Mouse (Mus musculus) midbrain, embryonic 13.5 days (tissue): ENCODE data around the gene Npas2. TPM values are rescaled to one million over a fixed set of nuclear protein-coding genes. Genes with fewer than 3 reads are reported as not detected.

Experiments
- ATAC-seq: fragments of 200-750 bp; cut with Nextera tagmentation; 2 replicates; pipeline ENCODE4 v1.8.0; 2017; ENCODE audit warnings: mild to moderate bottlenecking, moderate TSS enrichment, moderate library complexity
- H3K27ac ChIP-seq: fragments of 300-500 bp; sonication (generic); 2 replicates; pipeline ENCODE4 v1.5.1; 2015; ENCODE audit warnings: inconsistent platforms, mild to moderate bottlenecking, moderate library complexity
- H3K27me3 ChIP-seq: fragments of 300-500 bp; sonication (generic); 2 replicates; pipeline ENCODE4 v1.6.1; 2015; ENCODE audit warnings: mild to moderate bottlenecking, inconsistent platforms
- H3K36me3 ChIP-seq: fragments of 300-500 bp; sonication (generic); 2 replicates; pipeline ENCODE4 v1.6.1; 2015; ENCODE audit warnings: mild to moderate bottlenecking, inconsistent platforms
- H3K4me1 ChIP-seq: fragments of 300-500 bp; sonication (generic); replicated peaks from 2 replicates; pipeline ENCODE4 v1.6.1; 2015; ENCODE audit warnings: inconsistent platforms
- H3K4me2 ChIP-seq: fragments of 300-500 bp; sonication (generic); replicated peaks from 2 replicates; pipeline ENCODE4 v1.6.1; 2015; ENCODE audit warnings: moderate library complexity, mild to moderate bottlenecking, inconsistent platforms
- H3K4me3 ChIP-seq: fragments of 300-500 bp; sonication (generic); replicated peaks from 2 replicates; pipeline ENCODE4 v1.5.1; 2015; ENCODE audit warnings: mild to moderate bottlenecking, inconsistent platforms
- H3K9ac ChIP-seq: fragments of 300-500 bp; sonication (generic); replicated peaks from 2 replicates; pipeline ENCODE4 v1.6.1; 2015; ENCODE audit warnings: mild to moderate bottlenecking, inconsistent platforms
- H3K9me3 ChIP-seq: fragments of 300-500 bp; sonication (generic); 2 replicates; pipeline ENCODE4 v1.6.1; 2016; ENCODE audit warnings: mild to moderate bottlenecking, inconsistent platforms
- WGBS: fragments of 180-500 bp; shearing (Covaris S2); methylation state at CpG from one replicate; pipeline ENCODE4 v1.1.7; 2015; 5-methylcytosine and 5-hydroxymethylcytosine counted together
- polyA plus RNA-seq: library from polyadenylated mRNA; unstranded; fragments of >200 nt; fragmentation: Nextera tagmentation; extraction: Ambion mirVana; gene quantifications from 2 replicates; pipeline ENCODE4 v1.2.1, GENCODE M21; 2015

Gene Npas2
- polyA plus RNA-seq, 1 experiment from 2014 or later = 0.46 TPM

DNA sequence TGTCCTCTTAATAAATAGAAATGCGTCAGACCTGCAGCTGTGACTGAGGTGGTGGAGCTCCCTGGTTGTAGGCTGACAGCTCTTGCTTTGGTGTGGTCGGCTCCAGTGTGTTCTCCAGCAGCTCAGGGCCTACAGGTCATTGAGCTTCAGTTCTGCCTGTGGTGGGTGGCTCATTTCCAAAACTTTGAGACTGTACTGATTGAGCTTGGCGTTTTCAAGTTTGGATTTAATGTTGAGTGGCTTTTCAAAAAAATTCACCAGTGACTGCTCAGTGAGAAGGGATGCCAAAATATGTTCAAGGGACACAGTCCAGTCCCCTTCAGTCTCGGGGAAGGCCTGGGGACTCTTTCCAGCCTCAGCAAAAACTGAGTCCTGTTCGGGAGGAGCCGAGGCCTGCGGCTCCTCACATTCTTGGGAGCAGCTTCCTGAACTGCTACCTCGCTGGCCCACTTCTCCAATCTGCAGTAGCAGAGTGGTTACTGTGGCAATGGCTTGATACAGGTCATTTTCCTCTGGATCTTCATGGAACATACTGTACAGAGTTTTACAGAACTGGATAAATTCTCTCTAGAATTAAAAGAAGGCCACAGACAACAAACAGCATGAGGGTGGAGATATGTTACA is 178.8 kb downstream of the Npas2 start:
- Histone ChIP-seq H3K9ac (no peak overlapping the region), H3K36me3 (peaks cover 66% of the 10 kb centered on the region), H3K4me1 (peaks cover 14% of the 10 kb centered on the region), H3K9me3 (no peaks in the 10 kb centered on the region), H3K4me2 (no peak overlapping the region), H3K4me3 (no peak overlapping the region), H3K27ac (no peak overlapping the region), H3K27me3 (no peaks in the 10 kb centered on the region)
- ATAC-seq = no peak
- WGBS = 86% methylated on average over 8 of the region's 8 CpGs

- no peak overlapping the region for H3K27ac ChIP-seq
- no peak overlapping the region for H3K9ac ChIP-seq
- no peak overlapping the region for H3K4me3 ChIP-seq
- H3K27me3 ChIP-seq = no peaks in the 10 kb centered on the region
- no peak overlapping the region for H3K4me2 ChIP-seq
- peaks cover 14% of the 10 kb centered on the region for H3K4me1 ChIP-seq
- ATAC-seq = no peak
- peaks cover 68% of the 10 kb centered on the region for H3K36me3 ChIP-seq
- WGBS = 71% methylated on average over 4 of the region's 4 CpGs
- no peaks in the 10 kb centered on the region for H3K9me3 ChIP-seq
These were observed 179.8 kb downstream of the Npas2 start for GRCm38 (mm10) chr1:39373378-39373777.

DNA sequence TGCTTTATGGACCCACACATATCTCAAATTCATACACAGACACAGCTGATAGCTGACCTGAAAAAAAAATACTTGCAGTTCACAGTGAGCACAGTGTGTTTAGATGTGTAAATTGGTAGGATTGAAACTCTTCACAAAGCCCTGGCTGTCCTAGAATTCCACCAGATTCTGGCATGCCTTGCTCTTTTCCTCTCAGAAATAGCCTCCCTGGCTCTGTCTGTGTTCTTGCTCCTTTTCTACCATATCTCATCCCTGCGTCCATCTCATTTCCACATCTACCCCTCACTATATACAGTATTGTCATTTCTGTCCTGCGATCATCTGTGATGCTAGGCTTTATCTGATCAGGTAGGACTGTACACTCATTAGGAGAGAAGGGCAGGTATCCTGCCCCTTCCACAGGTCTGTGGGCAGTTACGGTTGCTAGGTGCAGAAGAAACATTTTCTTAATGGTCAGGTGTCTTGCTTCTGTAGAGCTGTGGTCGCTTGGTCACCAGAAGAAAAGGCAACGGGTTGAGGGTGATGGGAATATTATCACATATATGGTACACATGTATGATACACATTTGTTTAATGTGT is 180.8 kb downstream of the Npas2 start:
- no peak overlapping the region for H3K4me3 ChIP-seq
- no peak overlapping the region for H3K9ac ChIP-seq
- no peaks in the 10 kb centered on the region for H3K9me3 ChIP-seq
- WGBS = 88% methylated on average over 5 of the region's 5 CpGs
- no peak overlapping the region for H3K4me2 ChIP-seq
- no peaks in the 10 kb centered on the region for H3K27me3 ChIP-seq
- peaks cover 6% of the 10 kb centered on the region for H3K4me1 ChIP-seq
- H3K27ac ChIP-seq = no peak overlapping the region; the same call in 1 of the 2 replicates
- no peak for ATAC-seq
- peaks cover 68% of the 10 kb centered on the region for H3K36me3 ChIP-seq

GRCm38 (mm10) chr1:39376121-39376520 is 182.6 kb downstream of the Npas2 start:
- Histone ChIP-seq H3K4me1 (no peaks in the 10 kb centered on the region), H3K4me2 (no peak overlapping the region), H3K4me3 (no peak overlapping the region), H3K27ac (no peak overlapping the region), H3K27me3 (no peaks in the 10 kb centered on the region), H3K9me3 (no peaks in the 10 kb centered on the region), H3K36me3 (peaks cover 55% of the 10 kb centered on the region), H3K9ac (no peak overlapping the region)
- no peak for ATAC-seq
- WGBS = 89% methylated on average over 7 of the region's 7 CpGs

GRCm38 (mm10) chr1:39376726-39377240 is 183.3 kb downstream of the Npas2 start:
- Histone ChIP-seq H3K4me3 (no peak overlapping the region), H3K4me2 (no peak overlapping the region), H3K27me3 (no peaks in the 10 kb centered on the region), H3K9ac (no peak overlapping the region), H3K4me1 (no peaks in the 10 kb centered on the region), H3K9me3 (no peaks in the 10 kb centered on the region), H3K36me3 (peaks cover 51% of the 10 kb centered on the region), H3K27ac (no peak overlapping the region)
- no peak for ATAC-seq
- 94% methylated on average over 9 of the region's 9 CpGs for WGBS

- no peak for ATAC-seq
- Histone ChIP-seq H3K9me3 (no peaks in the 10 kb centered on the region), H3K36me3 (peaks cover 34% of the 10 kb centered on the region), H3K4me2 (no peak overlapping the region), H3K4me3 (no peak overlapping the region), H3K27ac (no peak overlapping the region), H3K27me3 (no peaks in the 10 kb centered on the region), H3K9ac (no peak overlapping the region), H3K4me1 (no peaks in the 10 kb centered on the region)
- 31% methylated on average over 1 of the region's 1 CpGs for WGBS
These were observed 185.0 kb downstream of the Npas2 start for GRCm38 (mm10) chr1:39378540-39378939.

DNA sequence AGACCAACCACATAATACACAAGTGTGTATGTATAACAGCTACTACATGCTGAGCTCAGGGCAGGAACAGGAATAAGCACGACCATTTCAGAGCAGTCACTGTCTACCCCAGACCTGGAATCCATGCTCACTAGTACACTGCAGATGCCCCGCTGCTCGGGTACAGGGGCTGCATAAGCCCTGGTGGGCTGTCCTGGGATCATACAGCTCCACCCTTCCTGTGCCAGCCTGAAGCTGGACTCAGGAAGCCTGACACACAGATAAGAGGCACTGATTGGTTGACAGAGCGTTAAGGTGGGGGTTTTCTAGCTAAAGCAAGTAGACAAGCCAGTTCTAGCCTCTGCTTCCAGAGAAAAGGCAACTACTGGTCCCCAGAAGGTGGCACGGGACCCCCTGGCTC is 185.5 kb downstream of the Npas2 start:
- no peak for ATAC-seq
- H3K9me3 ChIP-seq = no peaks in the 10 kb centered on the region
- H3K36me3 ChIP-seq = peaks cover 30% of the 10 kb centered on the region
- H3K27ac ChIP-seq = no peak overlapping the region
- no peaks in the 10 kb centered on the region for H3K27me3 ChIP-seq
- H3K4me3 ChIP-seq = no peak overlapping the region
- no peak overlapping the region for H3K9ac ChIP-seq
- no peaks in the 10 kb centered on the region for H3K4me1 ChIP-seq
- H3K4me2 ChIP-seq = no peak overlapping the region
- WGBS = 77% methylated on average over 5 of the region's 5 CpGs

DNA sequence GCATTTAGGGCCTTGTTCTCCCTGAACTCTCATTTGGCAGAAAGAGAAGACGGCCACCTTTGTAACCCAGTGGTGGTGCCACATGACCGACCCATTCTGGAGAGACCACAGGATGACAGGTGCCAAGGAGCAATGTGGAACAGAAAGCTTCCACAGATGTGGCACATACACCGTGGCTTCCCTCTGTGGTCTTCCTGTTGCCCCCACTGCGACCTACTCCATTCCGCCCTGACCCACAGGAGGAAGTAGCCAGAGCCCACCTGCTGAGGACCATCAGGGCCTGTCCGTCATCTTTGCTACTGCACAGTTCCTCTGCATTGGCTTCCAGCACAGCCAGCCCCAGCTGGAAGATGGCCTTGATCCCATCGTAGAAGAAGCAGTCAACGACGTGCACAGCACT is 187.5 kb downstream of the Npas2 start:
- Histone ChIP-seq H3K4me3 (no peak overlapping the region), H3K27ac (no peak overlapping the region), H3K4me1 (no peaks in the 10 kb centered on the region), H3K36me3 (peaks cover 21% of the 10 kb centered on the region), H3K4me2 (no peak overlapping the region), H3K27me3 (no peaks in the 10 kb centered on the region), H3K9me3 (no peaks in the 10 kb centered on the region), H3K9ac (no peak overlapping the region)
- ATAC-seq = no peak
- 89% methylated on average over 9 of the region's 9 CpGs for WGBS

- ATAC-seq = no peak
- Histone ChIP-seq H3K27ac (no peak overlapping the region), H3K27me3 (no peaks in the 10 kb centered on the region), H3K36me3 (peaks cover 16% of the 10 kb centered on the region; the same call in 1 of the 2 replicates), H3K9me3 (no peaks in the 10 kb centered on the region), H3K4me3 (no peak overlapping the region), H3K4me2 (no peak overlapping the region), H3K4me1 (no peaks in the 10 kb centered on the region), H3K9ac (no peak overlapping the region)
- WGBS = 82% methylated on average over 9 of the region's 9 CpGs
These were observed 191.4 kb downstream of the Npas2 start for GRCm38 (mm10) chr1:39384914-39385313.

GRCm38 (mm10) chr1:39386456-39386855 is 192.9 kb downstream of the Npas2 start:
- no peaks in the 10 kb centered on the region for H3K27me3 ChIP-seq
- no peak overlapping the region for H3K9ac ChIP-seq
- no peak for ATAC-seq
- H3K4me1 ChIP-seq = no peaks in the 10 kb centered on the region
- no peak overlapping the region for H3K27ac ChIP-seq
- 83% methylated on average over 3 of the region's 3 CpGs for WGBS
- H3K36me3 ChIP-seq = peaks cover 10% of the 10 kb centered on the region; the same call in 1 of the 2 replicates
- no peak overlapping the region for H3K4me2 ChIP-seq
- H3K9me3 ChIP-seq = no peaks in the 10 kb centered on the region
- H3K4me3 ChIP-seq = no peak overlapping the region

- WGBS = 83% methylated on average over 4 of the region's 4 CpGs
- no peak for ATAC-seq
These were observed 194.0 kb downstream of the Npas2 start for GRCm38 (mm10) chr1:39387497-39387896.

GRCm38 (mm10) chr1:39388163-39388562 is 194.6 kb downstream of the Npas2 start:
- Histone ChIP-seq H3K27ac (no peak overlapping the region), H3K27me3 (no peaks in the 10 kb centered on the region), H3K4me1 (no peaks in the 10 kb centered on the region), H3K9me3 (no peaks in the 10 kb centered on the region), H3K4me3 (no peak overlapping the region), H3K36me3 (peaks cover 10% of the 10 kb centered on the region; the same call in 1 of the 2 replicates), H3K9ac (no peak overlapping the region), H3K4me2 (no peak overlapping the region)
- no peak for ATAC-seq
- 79% methylated on average over 2 of the region's 2 CpGs for WGBS

More at GRCm38 (mm10) chr1:39387497-39387896, 194.0 kb downstream of the Npas2 start:
- H3K4me2 ChIP-seq = no peak overlapping the region
- no peak overlapping the region for H3K27ac ChIP-seq
- no peaks in the 10 kb centered on the region for H3K4me1 ChIP-seq
- H3K36me3 ChIP-seq = peaks cover 10% of the 10 kb centered on the region; the same call in 1 of the 2 replicates
- no peaks in the 10 kb centered on the region for H3K27me3 ChIP-seq
- no peaks in the 10 kb centered on the region for H3K9me3 ChIP-seq
- H3K4me3 ChIP-seq = no peak overlapping the region
- no peak overlapping the region for H3K9ac ChIP-seq
